Mouse (Mus musculus) testis, adult 2 months (tissue): ENCODE results near the gene Fyn. TPM values are rescaled to one million over a fixed set of nuclear protein-coding genes. Genes with fewer than 3 reads are reported as not detected.

ENCODE experiments used
- H3K27ac ChIP-seq: fragments of 200-500 bp; 2 replicates; pipeline ENCODE4 v1.5.1; 2012; ENCODE audit warnings: low read depth, low read length; ENCODE audit not compliant: control insufficient read depth, insufficient read depth
- H3K27me3 ChIP-seq: fragments of 200-500 bp; 2 replicates; pipeline ENCODE4 v1.6.1; 2012; ENCODE audit warnings: mild to moderate bottlenecking, low read length, moderate library complexity; ENCODE audit not compliant: control insufficient read depth, insufficient read depth
- H3K36me3 ChIP-seq: fragments of 200-500 bp; 2 replicates; pipeline ENCODE4 v1.6.1; 2012; ENCODE audit warnings: mild to moderate bottlenecking, low read length; ENCODE audit not compliant: control insufficient read depth, insufficient read depth
- H3K4me1 ChIP-seq: fragments of 200-500 bp; 2 replicates; pipeline ENCODE4 v1.6.1; 2012; ENCODE audit warnings: low read length; ENCODE audit not compliant: control insufficient read depth, insufficient read depth
- H3K4me3 ChIP-seq: fragments of 200-500 bp; 2 replicates; pipeline ENCODE4 v1.5.1; 2012; ENCODE audit warnings: low read depth, mild to moderate bottlenecking, low read length, moderate library complexity, mixed read lengths; ENCODE audit not compliant: control insufficient read depth
- CTCF ChIP-seq: fragments of 200-500 bp; IDR thresholded peaks from 2 replicates; pipeline ENCODE4 v1.5.1; 2012; ENCODE audit warnings: low read depth, mild to moderate bottlenecking, inconsistent platforms, low read length, moderate library complexity; ENCODE audit not compliant: control insufficient read depth, insufficient read depth, insufficient replicate concordance
- POLR2A ChIP-seq: fragments of 200-500 bp; IDR thresholded peaks from 2 replicates; pipeline ENCODE4 v1.6.1; 2012; ENCODE audit warnings: low read depth, mild to moderate bottlenecking, inconsistent platforms, low read length, moderate library complexity; ENCODE audit not compliant: control insufficient read depth
- polyA plus RNA-seq: library from polyadenylated mRNA; depleted of rRNA; stranded (reverse); fragments of >200 nt; gene quantifications from 2 replicates; pipeline ENCODE4 v1.2.3, GENCODE M21; 2012

The Fyn gene
- polyA plus RNA-seq, 1 experiment, result 18.8 TPM

DNA sequence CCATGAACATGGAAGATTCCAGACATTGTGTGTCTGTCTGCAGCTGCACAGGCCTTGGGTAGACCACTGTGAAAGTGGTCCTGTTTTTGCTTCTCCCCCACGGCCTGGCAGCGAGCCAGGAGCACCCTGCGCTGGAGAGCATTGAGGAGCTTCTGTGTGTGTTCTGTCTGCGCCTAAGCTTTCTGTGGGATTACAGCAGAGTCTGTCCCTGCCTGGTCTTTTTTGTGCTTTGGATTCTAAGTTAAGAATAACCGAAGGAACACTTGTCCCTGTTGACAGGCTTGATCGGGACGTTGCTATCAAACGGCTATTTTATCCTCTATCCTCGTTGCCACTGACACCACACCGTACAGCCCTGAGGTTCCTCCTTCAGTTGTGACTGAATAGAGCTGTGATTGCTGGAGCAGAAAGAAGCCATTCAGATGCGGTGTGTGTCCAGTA, 20.8 kb downstream of the Fyn start:
- TF ChIP-seq POLR2A, result no peak
- no peak for TF ChIP-seq CTCF
- no peaks in the 10 kb centered on the region for H3K4me1 ChIP-seq
- H3K27me3 ChIP-seq, result no peaks in the 10 kb centered on the region
- no peaks in the 10 kb centered on the region for H3K36me3 ChIP-seq
- H3K4me3 ChIP-seq, result no peak overlapping the region
- no peak overlapping the region for H3K27ac ChIP-seq

DNA sequence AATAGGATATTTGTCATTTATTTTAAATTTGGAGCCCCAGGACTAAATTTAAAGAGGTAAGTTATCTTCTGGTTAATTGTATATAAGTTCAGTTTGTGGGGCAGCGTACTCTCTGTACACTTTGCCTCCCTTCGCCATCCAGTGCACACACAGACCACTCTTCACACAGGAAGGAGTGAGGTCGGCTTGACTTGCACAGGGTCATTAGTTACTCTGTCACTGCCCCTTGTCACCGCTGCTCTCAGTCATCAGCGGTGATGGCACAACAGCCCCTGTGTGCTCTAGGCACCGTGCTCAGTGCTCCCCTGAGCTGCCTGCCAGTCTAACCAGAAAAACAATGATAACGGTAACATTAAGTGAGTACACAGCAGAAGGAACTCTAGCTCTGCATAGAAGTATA, 21.9 kb downstream of the Fyn start:
- no peak overlapping the region for H3K27ac ChIP-seq
- TF ChIP-seq POLR2A, result no peak
- TF ChIP-seq CTCF, result no peak
- no peak overlapping the region for H3K4me3 ChIP-seq
- H3K27me3 ChIP-seq, result no peaks in the 10 kb centered on the region
- H3K4me1 ChIP-seq, result no peaks in the 10 kb centered on the region
- H3K36me3 ChIP-seq, result no peaks in the 10 kb centered on the region

- Histone ChIP-seq H3K4me3 (no peak overlapping the region), H3K36me3 (no peaks in the 10 kb centered on the region)
- TF ChIP-seq CTCF (no peak), POLR2A (no peak)
Observed at GRCm38 (mm10) chr10:39392900-39393483, 24.3 kb downstream of the Fyn start.

DNA sequence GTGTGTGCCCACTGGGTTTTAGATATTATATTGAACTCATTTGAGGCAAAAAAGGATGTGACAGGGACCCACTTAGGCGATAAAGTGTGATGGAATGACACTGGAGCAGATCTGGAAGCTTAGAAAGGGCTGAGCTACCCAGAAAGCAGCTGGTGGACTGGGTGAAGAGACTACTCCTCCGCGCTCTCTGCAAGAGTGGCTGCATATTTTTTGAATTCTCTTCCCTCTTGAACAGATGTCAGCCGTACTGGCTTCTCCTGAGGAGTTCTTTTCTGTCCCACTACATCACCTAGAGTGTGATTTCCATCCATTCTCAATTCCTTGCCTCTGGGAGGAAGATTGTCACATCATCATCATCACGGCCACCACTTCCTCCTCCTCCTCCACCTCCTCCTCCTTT, 26.9 kb downstream of the Fyn start:
- Histone ChIP-seq H3K4me1 (peaks cover 2% of the 10 kb centered on the region), H3K4me3 (no peak overlapping the region), H3K36me3 (no peaks in the 10 kb centered on the region), H3K27me3 (no peaks in the 10 kb centered on the region), H3K27ac (no peak overlapping the region)
- TF ChIP-seq CTCF, result no peak
- no peak for TF ChIP-seq POLR2A

More at GRCm38 (mm10) chr10:39392900-39393483, 24.3 kb downstream of the Fyn start:
- H3K27me3 ChIP-seq, result no peaks in the 10 kb centered on the region
- H3K27ac ChIP-seq, result no peak overlapping the region
- H3K4me1 ChIP-seq, result no peaks in the 10 kb centered on the region; the same call in 1 of the 2 replicates

DNA sequence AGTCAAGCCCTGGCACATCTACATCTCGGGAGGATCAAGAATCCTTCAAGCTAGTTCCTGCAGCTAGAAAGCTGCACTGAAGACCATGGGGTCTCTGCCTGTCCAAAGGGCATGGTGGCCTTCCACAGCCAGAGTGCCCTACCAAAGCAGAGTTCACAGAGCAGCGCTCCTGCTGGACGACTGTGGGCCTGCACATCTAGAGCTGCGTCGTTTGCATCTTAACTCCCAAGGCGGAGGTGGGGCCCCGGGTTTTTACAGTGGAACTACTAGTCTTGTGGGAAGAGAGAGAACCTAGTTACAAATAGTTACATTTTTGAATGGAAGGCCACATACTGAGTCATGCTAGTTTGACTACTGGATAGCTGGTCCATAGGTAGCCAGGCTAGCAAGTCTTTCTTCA, 30.3 kb downstream of the Fyn start:
- no peaks in the 10 kb centered on the region for H3K27me3 ChIP-seq
- no peak overlapping the region for H3K4me3 ChIP-seq
- no peaks in the 10 kb centered on the region for H3K36me3 ChIP-seq
- peaks cover 2% of the 10 kb centered on the region for H3K4me1 ChIP-seq
- no peak overlapping the region for H3K27ac ChIP-seq
- TF ChIP-seq CTCF, result no peak; the same call in 1 of the 2 replicates
- no peak for TF ChIP-seq POLR2A

- Histone ChIP-seq H3K4me1 (peaks cover 2% of the 10 kb centered on the region), H3K27ac (no peak overlapping the region), H3K4me3 (no peak overlapping the region), H3K27me3 (no peaks in the 10 kb centered on the region), H3K36me3 (no peaks in the 10 kb centered on the region)
- no peak for TF ChIP-seq CTCF
- TF ChIP-seq POLR2A, result no peak
Observed at GRCm38 (mm10) chr10:39400155-39400554, 31.5 kb downstream of the Fyn start.

DNA sequence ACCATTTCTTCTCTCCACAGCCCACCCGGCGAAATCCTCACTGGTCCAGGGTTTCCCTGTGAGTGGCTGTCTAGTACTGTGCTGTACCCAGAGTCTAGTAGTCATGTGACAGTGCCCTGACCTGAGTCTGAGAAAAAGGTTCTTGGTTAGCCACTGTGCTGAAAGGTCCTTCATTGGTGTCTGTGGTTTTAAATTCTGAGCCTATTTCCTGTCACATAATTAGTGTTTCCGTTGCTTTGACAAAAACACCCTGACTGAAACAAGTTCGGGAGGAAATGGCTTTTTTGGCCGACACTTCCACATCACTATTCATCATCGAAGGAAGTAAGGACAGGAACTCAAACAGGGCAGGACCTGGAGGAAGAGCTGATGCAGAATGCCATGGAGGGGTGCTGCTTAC, 33.8 kb downstream of the Fyn start:
- H3K4me1 ChIP-seq, result peaks cover 2% of the 10 kb centered on the region
- H3K36me3 ChIP-seq, result no peaks in the 10 kb centered on the region
- H3K27ac ChIP-seq, result no peak overlapping the region
- TF ChIP-seq CTCF (no peak), POLR2A (no peak)
- no peaks in the 10 kb centered on the region for H3K27me3 ChIP-seq
- no peak overlapping the region for H3K4me3 ChIP-seq

DNA sequence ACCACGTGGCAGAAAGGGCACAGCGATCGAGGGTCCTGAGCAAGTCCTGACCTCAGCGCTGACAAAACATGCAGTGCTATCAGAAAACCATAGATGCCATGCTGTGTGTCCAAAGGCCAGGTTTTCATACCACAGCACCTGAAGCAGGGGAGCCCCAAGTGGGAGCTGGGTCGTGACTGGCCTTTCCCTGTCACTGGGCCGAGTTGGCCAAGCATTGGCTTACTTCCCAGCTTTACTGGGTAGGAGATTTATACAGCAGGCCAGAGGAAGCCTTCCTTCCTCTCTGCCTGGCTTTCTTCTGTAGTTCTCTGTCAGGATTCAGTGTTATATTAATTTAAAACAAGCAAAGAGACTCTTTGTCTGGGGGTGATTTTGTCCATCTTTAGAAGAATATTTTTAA, 35.1 kb downstream of the Fyn start:
- no peak overlapping the region for H3K4me3 ChIP-seq

More for the DNA sequence above, 35.1 kb downstream of the Fyn start:
- no peak overlapping the region for H3K27ac ChIP-seq
- H3K36me3 ChIP-seq, result no peaks in the 10 kb centered on the region
- TF ChIP-seq POLR2A (no peak), CTCF (no peak)
- no peaks in the 10 kb centered on the region for H3K27me3 ChIP-seq
- H3K4me1 ChIP-seq, result peaks cover 2% of the 10 kb centered on the region; the same call in 1 of the 2 replicates
